Mouse (Mus musculus) liver, embryonic 14.5 days (tissue): Measurements from ENCODE around the gene Gm38392. TPM values are rescaled to one million over a fixed set of nuclear protein-coding genes. Genes with fewer than 3 reads are reported as not detected.

Experiments used
- ATAC-seq: fragments of 200-750 bp; cut with Nextera tagmentation; 2 replicates; pipeline ENCODE4 v1.8.0; 2017; ENCODE audit warnings: moderate number of reproducible peaks, mild to moderate bottlenecking, moderate library complexity; ENCODE audit not compliant: insufficient read depth
- DNase-seq, 3 experiments: peaks; one replicate each; pipeline ENCODE4 v3.0.0-alpha.2; 2012 to 2013; ENCODE audit warnings: low read depth in 3 of 3, low spot score in 3 of 3
- H3K27ac ChIP-seq: fragments of 300-500 bp; sonication (generic); 2 replicates; pipeline ENCODE4 v1.5.1; 2014; ENCODE audit warnings: moderate library complexity, mild to moderate bottlenecking, control low read depth, inconsistent platforms
- H3K27me3 ChIP-seq: fragments of 300-500 bp; sonication (generic); 2 replicates; pipeline ENCODE4 v1.6.1; 2014; ENCODE audit warnings: mild to moderate bottlenecking, low read length, moderate library complexity; ENCODE audit not compliant: control insufficient read depth, insufficient read depth
- H3K36me3 ChIP-seq: fragments of 300-500 bp; sonication (generic); replicated peaks from 2 replicates; pipeline ENCODE4 v1.6.1; 2014; ENCODE audit warnings: low read depth; ENCODE audit not compliant: control insufficient read depth, insufficient read depth
- H3K4me1 ChIP-seq, 2 experiments: fragments of 200-500 bp in 1 of 2; fragments of 300-500 bp in 1 of 2; sonication (generic) in 1 of 2; replicated peaks; 2 replicates each; pipeline ENCODE4 v1.6.1; 2012 to 2014; ENCODE audit warnings: antibody characterized with exemption in 1 of 2, inconsistent platforms in 1 of 2, low read length in 1 of 2; ENCODE audit not compliant: control insufficient read depth in 2 of 2, insufficient read depth in 2 of 2
- H3K4me2 ChIP-seq: fragments of 300-500 bp; sonication (generic); 2 replicates; pipeline ENCODE4 v1.6.1; 2014; ENCODE audit warnings: low read depth, mild to moderate bottlenecking, control low read depth, moderate library complexity
- H3K4me3 ChIP-seq, 2 experiments: fragments of 200-500 bp in 1 of 2; fragments of 300-500 bp in 1 of 2; sonication (generic) in 1 of 2; 2 replicates each; pipeline ENCODE4 v1.5.1; 2012 to 2014; ENCODE audit warnings: low read depth in 2 of 2, low read length in 2 of 2, mild to moderate bottlenecking in 2 of 2, control low read depth in 1 of 2, inconsistent platforms in 1 of 2, moderate library complexity in 1 of 2; ENCODE audit not compliant: insufficient read depth in 1 of 2
- H3K9ac ChIP-seq: fragments of 300-500 bp; sonication (generic); replicated peaks from 2 replicates; pipeline ENCODE4 v1.6.1; 2014; ENCODE audit warnings: mild to moderate bottlenecking, control low read depth, moderate library complexity
- H3K9me3 ChIP-seq: fragments of 300-500 bp; sonication (generic); 2 replicates; pipeline ENCODE4 v1.6.1; 2016; ENCODE audit warnings: low read length, mixed read lengths; ENCODE audit not compliant: control insufficient read depth
- CTCF ChIP-seq: IDR thresholded peaks from 2 replicates; pipeline ENCODE4 v1.5.1; 2016; ENCODE audit warnings: antibody characterized with exemption, low read depth, control low read depth
- EP300 ChIP-seq: IDR thresholded peaks from 2 replicates; pipeline ENCODE4 v1.6.1; 2016; ENCODE audit warnings: antibody characterized with exemption, low read depth
- WGBS: fragments of 180-500 bp; shearing (Covaris S2); extraction: QIAGEN DNeasy Blood & Tissue Kit; methylation state at CpG from one replicate; pipeline ENCODE4 v1.1.7; 2014; ENCODE audit not compliant: insufficient replicate concordance; 5-methylcytosine and 5-hydroxymethylcytosine counted together
- polyA plus RNA-seq, 2 experiments: library from polyadenylated mRNA; depleted of rRNA in 1 of 2; stranded (reverse) in 1 of 2; unstranded in 1 of 2; fragments of >200 nt; fragmentation: Nextera tagmentation in 1 of 2; extraction: Ambion mirVana in 1 of 2; gene quantifications; 2 replicates each; pipeline versions ENCODE4 v1.2.1 to v1.2.3; 2012 to 2014

Gene Gm38392
- polyA plus RNA-seq, 2 experiments = not detected

- Histone ChIP-seq H3K36me3 (no peaks in the 10 kb centered on the region), H3K4me2 (no peak overlapping the region), H3K9me3 (no peaks in the 10 kb centered on the region), H3K27ac (no peak overlapping the region), H3K27me3 (peaks cover 100% of the 10 kb centered on the region), H3K4me3 (no peak overlapping the region), H3K4me1 (no peaks in the 10 kb centered on the region), H3K9ac (no peak overlapping the region)
- TF ChIP-seq CTCF = no peak
- no peak for TF ChIP-seq EP300
- no peak for ATAC-seq
- WGBS = 5% methylated on average over 3 of the region's 3 CpGs
- no peak for DNase-seq
These were observed 80.5 kb downstream of the Gm38392 start for GRCm38 (mm10) chr3:88206500-88206899.

DNA sequence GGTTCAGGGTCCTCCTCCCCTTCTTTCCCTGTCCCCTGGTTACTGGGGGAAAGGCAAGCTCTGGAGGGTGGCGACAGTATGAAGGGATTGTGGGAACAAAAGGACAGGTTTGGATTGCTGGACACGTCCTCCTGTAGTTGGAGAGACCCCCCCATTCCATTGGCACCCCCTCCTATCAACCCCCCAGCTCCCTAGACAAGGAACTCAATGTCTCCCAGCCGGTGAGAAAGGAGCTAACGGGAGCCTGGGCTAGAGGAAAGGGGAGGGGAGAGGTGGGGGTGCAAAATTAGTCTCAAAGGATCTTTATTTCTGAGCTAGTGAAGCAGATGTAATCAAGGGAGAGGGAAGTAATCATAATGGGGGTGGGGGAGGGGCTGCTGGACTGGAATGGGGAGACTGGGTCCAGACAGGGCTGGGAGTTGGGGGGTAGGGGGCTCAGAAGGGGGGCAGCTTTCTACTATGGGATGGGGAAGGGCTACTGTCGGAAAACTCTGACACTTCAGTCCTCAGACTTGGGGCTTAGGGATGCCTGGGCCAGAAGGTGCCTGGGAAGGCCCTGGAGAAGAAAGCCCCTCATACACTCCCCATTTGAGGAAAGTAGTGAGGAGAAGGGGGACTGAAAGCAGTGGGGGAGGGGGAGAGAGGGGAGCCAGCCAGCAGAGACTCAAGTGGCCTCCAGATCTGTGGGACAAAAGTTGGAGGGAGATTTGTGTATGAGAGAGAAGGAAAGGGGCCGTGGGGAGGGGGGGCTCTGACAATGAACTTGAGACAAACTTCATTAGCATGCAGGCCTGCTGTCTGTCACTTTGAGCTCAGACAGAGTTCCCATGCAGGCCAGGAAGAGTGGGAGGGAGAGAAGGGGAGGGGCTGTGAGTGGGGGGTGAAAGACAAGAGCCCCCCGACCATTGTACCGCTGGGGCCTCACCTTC is 81.2 kb downstream of the Gm38392 start:
- H3K36me3 ChIP-seq = no peaks in the 10 kb centered on the region
- peaks cover 100% of the 10 kb centered on the region for H3K27me3 ChIP-seq
- no peak overlapping the region for H3K4me2 ChIP-seq
- no peak for DNase-seq
- H3K9ac ChIP-seq = no peak overlapping the region
- TF ChIP-seq EP300 = no peak
- no peak for TF ChIP-seq CTCF
- 4% methylated on average over 8 of the region's 8 CpGs for WGBS
- H3K9me3 ChIP-seq = no peaks in the 10 kb centered on the region
- H3K27ac ChIP-seq = no peak overlapping the region
- H3K4me1 ChIP-seq = no peaks in the 10 kb centered on the region
- no peak for ATAC-seq
- H3K4me3 ChIP-seq = no peak overlapping the region

DNA sequence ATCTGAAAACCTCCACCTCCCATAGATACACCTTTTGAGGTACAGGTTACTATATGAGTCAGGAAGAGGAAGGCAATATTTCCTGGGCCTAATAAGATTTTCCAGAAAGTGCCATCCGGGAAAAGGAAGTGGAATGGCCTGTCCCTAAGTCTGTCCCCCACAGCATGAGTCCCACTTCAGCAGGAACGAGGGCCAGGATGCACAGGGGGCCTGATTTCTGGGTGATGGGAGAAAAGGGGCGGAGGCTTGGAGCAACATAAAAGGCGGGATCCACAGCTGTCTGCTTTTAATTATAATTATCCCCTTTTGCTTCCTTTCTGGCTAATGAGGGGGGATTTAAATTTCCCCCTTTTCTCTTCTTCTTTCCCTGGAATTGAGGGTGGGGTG is 81.8 kb downstream of the Gm38392 start:
- Histone ChIP-seq H3K9me3 (no peaks in the 10 kb centered on the region), H3K9ac (no peak overlapping the region), H3K4me1 (no peaks in the 10 kb centered on the region), H3K27me3 (peaks cover 100% of the 10 kb centered on the region), H3K36me3 (no peaks in the 10 kb centered on the region), H3K27ac (no peak overlapping the region), H3K4me3 (no peak overlapping the region), H3K4me2 (no peak overlapping the region)
- DNase-seq (no peak), ATAC-seq (no peak)
- WGBS = 10% methylated on average over 4 of the region's 4 CpGs
- TF ChIP-seq EP300 = no peak
- no peak for TF ChIP-seq CTCF

DNA sequence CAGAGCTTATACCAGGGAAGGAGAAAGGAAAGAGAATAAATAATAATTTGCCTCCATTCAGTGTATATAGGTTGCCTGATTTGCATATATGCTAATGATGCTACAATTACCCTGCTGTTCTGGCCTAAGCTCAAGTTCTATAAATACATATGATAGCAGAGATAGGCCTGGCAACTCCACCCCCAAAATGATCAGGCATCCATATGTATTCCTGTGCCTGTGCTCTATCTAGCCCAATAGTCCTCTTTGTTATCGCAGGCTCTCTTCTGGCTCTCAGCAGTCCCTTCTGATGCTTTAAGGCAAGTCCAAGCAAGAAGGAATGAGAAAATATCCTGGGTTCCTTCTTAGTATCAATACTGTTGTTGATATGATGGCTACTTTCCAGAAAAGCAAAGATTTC is 82.3 kb downstream of the Gm38392 start:
- H3K27me3 ChIP-seq = peaks cover 100% of the 10 kb centered on the region
- ATAC-seq = no peak

DNA sequence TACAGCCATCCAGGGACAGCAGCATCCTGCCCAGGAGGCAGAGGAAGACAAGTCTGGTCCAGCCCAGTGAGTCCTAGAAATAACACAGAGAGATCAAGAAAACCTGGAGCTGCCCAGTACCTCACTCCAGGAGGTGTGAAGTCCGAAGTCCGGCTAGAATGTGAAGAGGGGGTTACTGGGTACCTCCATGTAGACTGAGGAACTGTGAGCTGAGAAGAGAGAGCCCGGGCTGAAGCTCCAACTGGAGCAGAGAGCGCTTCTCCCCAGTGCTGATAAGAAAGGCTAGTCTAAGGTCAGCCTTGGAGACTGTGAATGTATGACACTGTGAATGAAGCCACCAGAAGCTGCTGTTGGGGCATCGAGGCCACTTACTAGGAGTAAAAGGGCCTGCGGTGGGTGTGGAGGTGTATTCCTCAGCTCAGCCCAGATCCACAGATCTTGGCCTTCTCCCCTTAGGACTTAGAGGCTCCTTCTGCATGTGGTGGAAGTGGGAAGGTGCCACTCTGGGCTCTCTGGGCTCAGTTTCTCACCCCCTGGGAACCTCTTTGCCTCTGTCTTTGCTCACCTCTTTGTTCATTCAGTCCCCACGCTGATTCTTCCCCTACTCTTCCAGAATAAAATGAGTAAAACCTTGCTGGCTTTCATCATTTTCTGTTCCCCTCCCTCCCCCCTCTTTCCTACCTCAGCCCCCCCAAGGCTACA is 82.9 kb downstream of the Gm38392 start:
- H3K4me1 ChIP-seq = no peaks in the 10 kb centered on the region
- H3K4me2 ChIP-seq = no peak overlapping the region
- no peak overlapping the region for H3K27ac ChIP-seq
- H3K36me3 ChIP-seq = no peaks in the 10 kb centered on the region
- TF ChIP-seq CTCF (no peak), EP300 (no peak)
- H3K4me3 ChIP-seq = no peak overlapping the region
- no peak for DNase-seq
- H3K9ac ChIP-seq = no peak overlapping the region
- H3K9me3 ChIP-seq = no peaks in the 10 kb centered on the region
- peaks cover 100% of the 10 kb centered on the region for H3K27me3 ChIP-seq
- ATAC-seq = no peak
- WGBS = 2% methylated on average over 7 of the region's 7 CpGs

More for the DNA sequence above, 82.3 kb downstream of the Gm38392 start:
- Histone ChIP-seq H3K4me2 (no peak overlapping the region), H3K9me3 (no peaks in the 10 kb centered on the region), H3K9ac (no peak overlapping the region), H3K27ac (no peak overlapping the region), H3K36me3 (no peaks in the 10 kb centered on the region), H3K4me1 (no peaks in the 10 kb centered on the region), H3K4me3 (no peak overlapping the region)
- 38% methylated on average over 1 of the region's 1 CpGs for WGBS
- TF ChIP-seq CTCF (no peak), EP300 (no peak)
- no peak for DNase-seq
